Mouse (Mus musculus) forebrain, embryonic 16.5 days (tissue): ENCODE data around the gene Sbpl. TPM values are rescaled to one million over a fixed set of nuclear protein-coding genes. Genes with fewer than 3 reads are reported as not detected.

ENCODE experiments used
- ATAC-seq: fragments of 200-750 bp; cut with Nextera tagmentation; 2 replicates; pipeline ENCODE4 v1.8.0; 2017; ENCODE audit warnings: mild to moderate bottlenecking, moderate library complexity
- H3K27ac ChIP-seq: fragments of 300-500 bp; sonication (generic); 2 replicates; pipeline ENCODE4 v1.5.1; 2014; ENCODE audit warnings: low read length, control low read depth
- H3K27me3 ChIP-seq: fragments of 300-500 bp; sonication (generic); replicated peaks from 2 replicates; pipeline ENCODE4 v1.6.1; 2014; ENCODE audit warnings: low read length; ENCODE audit not compliant: control insufficient read depth, insufficient read depth
- H3K36me3 ChIP-seq: fragments of 300-500 bp; sonication (generic); 2 replicates; pipeline ENCODE4 v1.6.1; 2014; ENCODE audit not compliant: control insufficient read depth, insufficient read depth
- H3K4me1 ChIP-seq: fragments of 300-500 bp; sonication (generic); replicated peaks from 2 replicates; pipeline ENCODE4 v1.6.1; 2014; ENCODE audit warnings: low read length; ENCODE audit not compliant: control insufficient read depth, insufficient read depth
- H3K4me2 ChIP-seq: fragments of 300-500 bp; sonication (generic); 2 replicates; pipeline ENCODE4 v1.6.1; 2014; ENCODE audit warnings: mild to moderate bottlenecking, low read length, control low read depth
- H3K4me3 ChIP-seq: fragments of 300-500 bp; sonication (generic); replicated peaks from 2 replicates; pipeline ENCODE4 v1.5.1; 2014; ENCODE audit warnings: mild to moderate bottlenecking, low read length, control low read depth
- H3K9ac ChIP-seq: fragments of 300-500 bp; sonication (generic); replicated peaks from 2 replicates; pipeline ENCODE4 v1.6.1; 2014; ENCODE audit warnings: low read depth, low read length, control low read depth
- H3K9me3 ChIP-seq: fragments of 300-500 bp; sonication (generic); 2 replicates; pipeline ENCODE4 v1.6.1; 2016; ENCODE audit warnings: low read length; ENCODE audit not compliant: control insufficient read depth
- WGBS: fragments of 180-500 bp; shearing (Covaris S2); extraction: QIAGEN DNeasy Blood & Tissue Kit; methylation state at CpG from one replicate; pipeline ENCODE4 v1.1.7; 2014; 5-methylcytosine and 5-hydroxymethylcytosine counted together
- polyA plus RNA-seq: library from polyadenylated mRNA; unstranded; fragments of >200 nt; fragmentation: Nextera tagmentation; extraction: Ambion mirVana; gene quantifications from 2 replicates; pipeline ENCODE4 v1.2.1, GENCODE M21; 2015

The Sbpl gene
- not detected in 2 replicates for polyA plus RNA-seq

- no peak for ATAC-seq
- Histone ChIP-seq H3K4me2 (no peak within 1 kb of the TSS), H3K36me3 (no peaks in the 10 kb centered on the region), H3K4me3 (no peak within 1 kb of the TSS), H3K9ac (no peak within 1 kb of the TSS), H3K4me1 (no peaks in the 10 kb centered on the region), H3K9me3 (no peaks in the 10 kb centered on the region), H3K27me3 (no peaks in the 10 kb centered on the region), H3K27ac (no peak within 1 kb of the TSS)
- WGBS: 71% methylated on average over 5 of the region's 5 CpGs
Measured at GRCm38 (mm10) chr17:23955174-23955573, at the start of gene Sbpl. Gene Sbpl, minus strand, starts transcription at chr17:23955274.

- Histone ChIP-seq H3K27ac (no peak overlapping the region), H3K36me3 (no peaks in the 10 kb centered on the region), H3K9ac (no peak overlapping the region), H3K4me3 (no peak overlapping the region), H3K4me1 (no peaks in the 10 kb centered on the region), H3K9me3 (no peaks in the 10 kb centered on the region), H3K27me3 (no peaks in the 10 kb centered on the region; the same call in 1 of the 2 replicates), H3K4me2 (no peak overlapping the region)
- no peak for ATAC-seq
- 93% methylated on average over 14 of the region's 14 CpGs for WGBS
Measured at GRCm38 (mm10) chr17:24004071-24004665, 49.1 kb upstream of the Sbpl start.

DNA sequence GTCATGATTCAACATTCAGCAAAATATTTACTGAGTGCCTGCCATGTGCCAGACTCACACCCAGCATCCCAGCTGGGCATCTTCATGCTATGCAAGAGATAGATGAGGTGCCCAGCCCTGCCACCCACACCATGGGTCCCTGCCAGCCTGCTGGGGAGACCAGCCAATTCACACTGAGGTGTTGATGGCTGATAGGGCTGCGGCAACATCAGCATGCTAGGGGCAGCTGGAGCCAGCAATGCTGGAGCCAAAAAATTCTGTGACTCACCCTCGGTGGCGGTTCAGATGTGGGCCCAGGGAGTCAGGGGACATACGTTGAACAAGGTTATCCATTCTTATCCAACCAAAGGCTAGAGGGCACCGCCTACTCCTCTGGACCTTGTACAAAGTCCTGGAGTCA is 45.3 kb upstream of the Sbpl start:
- ATAC-seq: no peak
- H3K4me3 ChIP-seq: no peak overlapping the region
- H3K4me2 ChIP-seq: no peak overlapping the region
- no peaks in the 10 kb centered on the region for H3K4me1 ChIP-seq
- H3K9ac ChIP-seq: no peak overlapping the region
- no peaks in the 10 kb centered on the region for H3K9me3 ChIP-seq
- H3K27me3 ChIP-seq: no peaks in the 10 kb centered on the region; the same call in 1 of the 2 replicates
- no peak overlapping the region for H3K27ac ChIP-seq
- WGBS: 85% methylated on average over 5 of the region's 5 CpGs
- H3K36me3 ChIP-seq: no peaks in the 10 kb centered on the region

DNA sequence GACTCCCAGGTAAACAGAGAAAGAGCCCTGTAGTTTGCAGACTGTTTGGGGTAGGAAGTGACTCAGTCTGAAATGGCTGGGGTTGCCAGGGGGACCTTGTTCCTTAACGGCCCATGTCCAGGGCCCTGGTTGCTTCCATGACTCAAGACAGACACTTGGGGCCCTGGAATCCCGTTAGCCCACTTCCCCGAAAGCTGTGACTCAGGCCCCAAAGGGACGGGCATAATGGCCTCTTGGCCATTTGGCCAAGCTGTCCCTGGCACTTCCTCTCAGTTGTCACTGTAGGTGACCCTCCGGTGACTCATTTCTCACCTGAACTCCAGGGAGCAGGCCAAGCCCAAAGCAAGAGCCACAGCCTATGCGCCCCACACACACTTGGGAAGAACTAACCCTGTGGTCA is 43.3 kb upstream of the Sbpl start:
- no peak overlapping the region for H3K4me3 ChIP-seq
- H3K4me1 ChIP-seq: peaks cover 6% of the 10 kb centered on the region
- H3K36me3 ChIP-seq: no peaks in the 10 kb centered on the region
- WGBS: 82% methylated on average over 6 of the region's 6 CpGs
- H3K27ac ChIP-seq: no peak overlapping the region
- H3K4me2 ChIP-seq: no peak overlapping the region
- ATAC-seq: no peak
- no peaks in the 10 kb centered on the region; the same call in 1 of the 2 replicates for H3K27me3 ChIP-seq
- no peaks in the 10 kb centered on the region for H3K9me3 ChIP-seq
- H3K9ac ChIP-seq: no peak overlapping the region

DNA sequence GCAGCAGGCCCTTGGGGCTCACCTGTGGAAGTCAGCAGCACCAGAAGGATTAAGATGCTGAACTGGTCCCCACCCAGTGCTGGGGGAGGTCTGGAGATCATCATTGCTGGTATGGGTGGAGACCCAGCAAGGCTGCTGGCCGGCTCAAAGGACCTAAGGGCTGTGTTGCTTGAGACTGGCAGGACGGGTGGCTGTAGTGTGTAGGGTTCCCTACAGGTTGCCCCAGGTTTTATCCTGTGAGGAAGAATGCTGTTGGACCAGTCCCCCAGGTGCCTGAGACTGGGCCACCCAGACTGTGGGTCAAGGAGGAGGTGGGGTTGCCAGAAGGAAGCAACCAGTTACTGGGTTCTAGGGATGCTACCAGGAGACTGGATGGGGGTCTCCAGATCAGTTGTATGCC is 42.8 kb upstream of the Sbpl start, which contains the start of gene Prss22:
TSS of gene Prss22 (minus strand) at position 200 of the 400 bp plus-strand sequence.
- WGBS: 71% methylated on average over 2 of the region's 2 CpGs
- peaks cover 6% of the 10 kb centered on the region for H3K4me1 ChIP-seq
- no peak within 1 kb of the TSS for H3K4me2 ChIP-seq
- H3K9ac ChIP-seq: no peak within 1 kb of the TSS
- H3K36me3 ChIP-seq: no peaks in the 10 kb centered on the region
- H3K27ac ChIP-seq: no peak within 1 kb of the TSS
- no peak for ATAC-seq
- no peaks in the 10 kb centered on the region; the same call in 1 of the 2 replicates for H3K27me3 ChIP-seq
- no peak within 1 kb of the TSS for H3K4me3 ChIP-seq
- no peaks in the 10 kb centered on the region for H3K9me3 ChIP-seq

GRCm38 (mm10) chr17:23995421-23995820 is 40.3 kb upstream of the Sbpl start:
- no peaks in the 10 kb centered on the region for H3K27me3 ChIP-seq
- no peaks in the 10 kb centered on the region for H3K9me3 ChIP-seq
- no peaks in the 10 kb centered on the region for H3K36me3 ChIP-seq
- H3K4me3 ChIP-seq: no peak overlapping the region
- no peak overlapping the region for H3K9ac ChIP-seq
- H3K4me2 ChIP-seq: no peak overlapping the region
- ATAC-seq: no peak
- WGBS: 15% methylated on average over 1 of the region's 1 CpGs
- H3K27ac ChIP-seq: no peak overlapping the region
- peaks cover 6% of the 10 kb centered on the region for H3K4me1 ChIP-seq

GRCm38 (mm10) chr17:23994667-23995066 is 39.6 kb upstream of the Sbpl start:
- peaks cover 6% of the 10 kb centered on the region for H3K4me1 ChIP-seq
- no peak overlapping the region for H3K27ac ChIP-seq
- no peak overlapping the region for H3K9ac ChIP-seq
- H3K27me3 ChIP-seq: no peaks in the 10 kb centered on the region
- no peak overlapping the region for H3K4me3 ChIP-seq
- no peaks in the 10 kb centered on the region for H3K36me3 ChIP-seq
- whole genome bisulfite sequencing: 76% methylated on average over 7 of the region's 7 CpGs
- no peak for ATAC-seq
- no peaks in the 10 kb centered on the region for H3K9me3 ChIP-seq
- H3K4me2 ChIP-seq: no peak overlapping the region

GRCm38 (mm10) chr17:23993559-23994428 is 38.7 kb upstream of the Sbpl start:
- ATAC-seq: peak; percentile 84
- H3K27ac ChIP-seq: no peak overlapping the region
- 9% methylated on average over 31 of the region's 31 CpGs for WGBS

DNA sequence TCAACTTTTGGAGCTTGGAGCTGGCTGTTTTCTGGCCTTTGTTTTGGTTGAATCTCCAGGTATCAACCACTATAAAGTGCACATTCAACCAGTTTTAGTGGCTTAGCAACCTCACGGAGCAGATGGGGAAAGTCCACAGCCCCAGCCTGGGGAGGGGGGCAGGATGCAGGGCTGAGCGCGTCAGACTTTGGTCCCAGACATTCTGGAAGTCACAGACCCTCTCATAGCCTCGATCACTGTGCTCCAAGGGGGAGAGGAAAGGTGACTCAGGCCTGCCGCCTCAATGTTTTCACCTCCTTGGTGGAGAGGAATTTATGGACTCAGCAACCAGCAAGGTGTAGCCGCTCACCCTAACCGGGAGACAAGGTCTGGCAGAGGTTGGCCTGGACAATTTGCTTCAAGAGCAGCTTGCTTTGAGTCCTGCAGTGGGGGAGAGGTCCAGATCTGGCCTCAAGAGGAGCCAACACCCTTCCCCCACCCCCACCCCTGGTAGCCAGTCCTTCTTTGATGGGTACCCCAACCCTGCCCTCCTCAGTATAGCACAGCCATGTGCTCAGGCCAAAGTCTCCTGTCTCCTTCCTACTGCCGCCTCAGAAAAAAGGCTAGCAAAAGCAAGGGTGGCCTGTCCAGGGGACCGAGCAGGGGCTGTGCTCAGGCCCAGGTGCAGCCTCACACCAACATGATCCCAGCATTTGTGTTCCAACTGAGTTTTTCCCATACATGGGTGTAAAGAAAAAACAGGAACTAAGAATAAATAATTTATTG is 37.9 kb upstream of the Sbpl start:
- H3K27ac ChIP-seq: no peak overlapping the region
- peak overlapping the region; percentile 64 for H3K4me2 ChIP-seq
- H3K4me1 ChIP-seq: peaks cover 6% of the 10 kb centered on the region
- ATAC-seq: peak; percentile 78
- peak overlapping the region; percentile 14; the same call in 1 of the 2 replicates for H3K4me3 ChIP-seq
- H3K9ac ChIP-seq: peak overlapping the region; percentile 42; the same call in 1 of the 2 replicates
- H3K36me3 ChIP-seq: no peaks in the 10 kb centered on the region
- 70% methylated on average over 9 of the region's 9 CpGs for WGBS
- H3K9me3 ChIP-seq: no peaks in the 10 kb centered on the region
- no peaks in the 10 kb centered on the region for H3K27me3 ChIP-seq

More at GRCm38 (mm10) chr17:23993559-23994428, 38.7 kb upstream of the Sbpl start:
- Histone ChIP-seq H3K9ac (peak overlapping the region; percentile 66), H3K4me1 (peaks cover 6% of the 10 kb centered on the region), H3K4me3 (peak overlapping the region; percentile 37), H3K4me2 (peak overlapping the region; percentile 64), H3K9me3 (no peaks in the 10 kb centered on the region), H3K27me3 (no peaks in the 10 kb centered on the region), H3K36me3 (no peaks in the 10 kb centered on the region)
